Mouse (Mus musculus): ENCODE results near the gene Olfr791.

- no peak for TF ChIP-seq CTCF (IDR thresholded peaks at IDR 0.05; ENCODE audit: control insufficient read depth, insufficient read depth, insufficient replicate concordance, low read depth, low read length)
- no peak for TF ChIP-seq POLR2A (IDR thresholded peaks at IDR 0.05; ENCODE audit: control insufficient read depth, low read depth, low read length)
Observed at GRCm38 (mm10) chr10:129498192-129498591, 23.4 kb upstream of the Olfr791 start, which contains the start of gene Olfr790.
